Mouse (Mus musculus) kidney, adult 18-20 months (tissue): ENCODE data around the gene Nxf7.
"Not testable (repeated sequence)": the region's sequence is repeated elsewhere in the genome, so short reads cannot be mapped to it uniquely, and the experiment has no call there.

Experiments used
- DNase-seq: peaks from one replicate; pipeline ENCODE4 v3.0.0; 2021

Nxf7 gene

GRCm38 (mm10) chrX:135598677-135599076 lies at the start of gene Nxf7:
Nxf7 (minus strand) TSS chrX:135598777.
- DNase-seq = no peak

GRCm38 (mm10) chrX:135627605-135628004 lies 29.0 kb upstream of the Nxf7 start, which contains the start of gene Prame:
Prame (minus strand) TSS chrX:135627705.
- no peak for DNase-seq

GRCm38 (mm10) chrX:135601298-135602029 lies 2.9 kb upstream of the Nxf7 start:
- DNase-seq = peak; percentile 11

GRCm38 (mm10) chrX:135598096-135598495 lies 481 bp downstream of the Nxf7 start:
- no peak for DNase-seq

- no peak for DNase-seq
Measured at GRCm38 (mm10) chrX:135576412-135576811, 22.2 kb downstream of the Nxf7 start.

- not testable (repeated sequence) for DNase-seq
Measured at GRCm38 (mm10) chrX:135574958-135575628, 23.5 kb downstream of the Nxf7 start.

GRCm38 (mm10) chrX:135574261-135574957 lies 24.2 kb downstream of the Nxf7 start:
- DNase-seq = peak; percentile 5

GRCm38 (mm10) chrX:135569467-135569866 lies 29.1 kb downstream of the Nxf7 start:
- DNase-seq = peak; percentile 57

- not testable (repeated sequence) for DNase-seq
Measured at GRCm38 (mm10) chrX:135564934-135565333, 33.6 kb downstream of the Nxf7 start.

GRCm38 (mm10) chrX:135562841-135563240 lies 35.7 kb downstream of the Nxf7 start:
- no peak for DNase-seq

GRCm38 (mm10) chrX:135561693-135562092 lies 36.9 kb downstream of the Nxf7 start:
- not testable (repeated sequence) for DNase-seq

- peak; percentile 59 for DNase-seq
Measured at GRCm38 (mm10) chrX:135560933-135561332, 37.6 kb downstream of the Nxf7 start.

- DNase-seq = peak; percentile 56
Measured at GRCm38 (mm10) chrX:135559665-135560064, 38.9 kb downstream of the Nxf7 start.
